Mouse (Mus musculus): ENCODE measurements around the gene Shroom3. TPM values are rescaled to one million over a fixed set of nuclear protein-coding genes. Genes with fewer than 3 reads are reported as not detected.

Shroom3 gene
- polyA plus RNA-seq, 1 experiment from 2014 or later: 3.8 TPM

GRCm38 (mm10) chr5:92861416-92862112, 178.3 kb downstream of the Shroom3 start:
- H3K4me1 ChIP-seq (ENCODE audit: control insufficient read depth, insufficient read depth, low read length): no peaks in the 10 kb centered on the region

GRCm38 (mm10) chr5:92865090-92865489, 181.9 kb downstream of the Shroom3 start:
- 59% methylated on average over 4 of the region's 4 CpGs for WGBS
- Histone ChIP-seq H3K27ac (replicated peaks; ENCODE audit: low read depth, low read length) (no peak overlapping the region), H3K9ac (ENCODE audit: low read length) (no peak overlapping the region), H3K27me3 (ENCODE audit: control insufficient read depth, insufficient read depth, low read length) (no peaks in the 10 kb centered on the region), H3K4me1 (ENCODE audit: control insufficient read depth, insufficient read depth, low read length) (no peaks in the 10 kb centered on the region), H3K9me3 (ENCODE audit: control insufficient read depth, low read length) (no peaks in the 10 kb centered on the region), H3K36me3 (ENCODE audit: control insufficient read depth, insufficient read depth, low read length) (no peaks in the 10 kb centered on the region), H3K4me2 (ENCODE audit: low read depth, severe bottlenecking) (no peak overlapping the region), H3K4me3 (ENCODE audit: low read depth, low read length) (no peak overlapping the region)
- DNase-seq (ENCODE audit: low spot score) (no peak), ATAC-seq (ENCODE audit: insufficient number of reproducible peaks, low FRiP score, low TSS enrichment, low read depth) (no peak)

More at GRCm38 (mm10) chr5:92861416-92862112, 178.3 kb downstream of the Shroom3 start:
- no peak overlapping the region for H3K4me2 ChIP-seq (ENCODE audit: low read depth, severe bottlenecking)
- H3K9ac ChIP-seq (ENCODE audit: low read length): no peak overlapping the region
- no peaks in the 10 kb centered on the region for H3K9me3 ChIP-seq (ENCODE audit: control insufficient read depth, low read length)
- no peaks in the 10 kb centered on the region for H3K36me3 ChIP-seq (ENCODE audit: control insufficient read depth, insufficient read depth, low read length)
- no peaks in the 10 kb centered on the region for H3K27me3 ChIP-seq (ENCODE audit: control insufficient read depth, insufficient read depth, low read length)
- DNase-seq (ENCODE audit: low spot score) (no peak), ATAC-seq (ENCODE audit: insufficient number of reproducible peaks, low FRiP score, low TSS enrichment, low read depth) (no peak)
- H3K4me3 ChIP-seq (ENCODE audit: low read depth, low read length): no peak overlapping the region
- no peak overlapping the region for H3K27ac ChIP-seq (replicated peaks; ENCODE audit: low read depth, low read length)
- WGBS: 76% methylated on average over 10 of the region's 10 CpGs

- Histone ChIP-seq H3K27me3 (ENCODE audit: control insufficient read depth, insufficient read depth, low read length) (no peaks in the 10 kb centered on the region), H3K4me1 (ENCODE audit: control insufficient read depth, insufficient read depth, low read length) (no peaks in the 10 kb centered on the region), H3K9me3 (ENCODE audit: control insufficient read depth, low read length) (no peaks in the 10 kb centered on the region), H3K9ac (ENCODE audit: low read length) (no peak overlapping the region), H3K36me3 (ENCODE audit: control insufficient read depth, insufficient read depth, low read length) (no peaks in the 10 kb centered on the region), H3K4me3 (ENCODE audit: low read depth, low read length) (no peak overlapping the region), H3K27ac (replicated peaks; ENCODE audit: low read depth, low read length) (no peak overlapping the region), H3K4me2 (ENCODE audit: low read depth, severe bottlenecking) (no peak overlapping the region)
- 49% methylated on average over 8 of the region's 8 CpGs for WGBS
- DNase-seq (ENCODE audit: low spot score): no peak
- ATAC-seq (ENCODE audit: insufficient number of reproducible peaks, low FRiP score, low TSS enrichment, low read depth): no peak
These were observed 183.3 kb downstream of the Shroom3 start for GRCm38 (mm10) chr5:92866546-92866945.

- 20% methylated on average over 4 of the region's 4 CpGs for WGBS
- Histone ChIP-seq H3K9ac (ENCODE audit: low read length) (no peak overlapping the region), H3K4me1 (ENCODE audit: control insufficient read depth, insufficient read depth, low read length) (no peaks in the 10 kb centered on the region), H3K36me3 (ENCODE audit: control insufficient read depth, insufficient read depth, low read length) (no peaks in the 10 kb centered on the region), H3K4me3 (ENCODE audit: low read depth, low read length) (no peak overlapping the region), H3K27ac (replicated peaks; ENCODE audit: low read depth, low read length) (no peak overlapping the region), H3K27me3 (ENCODE audit: control insufficient read depth, insufficient read depth, low read length) (no peaks in the 10 kb centered on the region), H3K4me2 (ENCODE audit: low read depth, severe bottlenecking) (no peak overlapping the region), H3K9me3 (ENCODE audit: control insufficient read depth, low read length) (no peaks in the 10 kb centered on the region)
- ATAC-seq (ENCODE audit: insufficient number of reproducible peaks, low FRiP score, low TSS enrichment, low read depth): no peak
- no peak for DNase-seq (ENCODE audit: low spot score)
These were observed 184.0 kb downstream of the Shroom3 start for GRCm38 (mm10) chr5:92867253-92867652.

GRCm38 (mm10) chr5:92868231-92868630, 185.0 kb downstream of the Shroom3 start:
- no peak overlapping the region for H3K4me3 ChIP-seq (ENCODE audit: low read depth, low read length)
- no peaks in the 10 kb centered on the region for H3K27me3 ChIP-seq (ENCODE audit: control insufficient read depth, insufficient read depth, low read length)
- H3K4me2 ChIP-seq (ENCODE audit: low read depth, severe bottlenecking): no peak overlapping the region
- H3K9me3 ChIP-seq (ENCODE audit: control insufficient read depth, low read length): no peaks in the 10 kb centered on the region
- no peaks in the 10 kb centered on the region for H3K36me3 ChIP-seq (ENCODE audit: control insufficient read depth, insufficient read depth, low read length)
- H3K27ac ChIP-seq (replicated peaks; ENCODE audit: low read depth, low read length): no peak overlapping the region
- no peak for DNase-seq (ENCODE audit: low spot score)
- H3K4me1 ChIP-seq (ENCODE audit: control insufficient read depth, insufficient read depth, low read length): no peaks in the 10 kb centered on the region
- H3K9ac ChIP-seq (ENCODE audit: low read length): no peak overlapping the region
- WGBS: 60% methylated on average over 2 of the region's 2 CpGs
- no peak for ATAC-seq (ENCODE audit: insufficient number of reproducible peaks, low FRiP score, low TSS enrichment, low read depth)

GRCm38 (mm10) chr5:92871048-92871447, 187.8 kb downstream of the Shroom3 start:
- no peak for ATAC-seq (ENCODE audit: insufficient number of reproducible peaks, low FRiP score, low TSS enrichment, low read depth)
- 27% methylated on average over 3 of the region's 3 CpGs for WGBS
- Histone ChIP-seq H3K9me3 (ENCODE audit: control insufficient read depth, low read length) (no peaks in the 10 kb centered on the region), H3K4me1 (ENCODE audit: control insufficient read depth, insufficient read depth, low read length) (no peaks in the 10 kb centered on the region), H3K27ac (replicated peaks; ENCODE audit: low read depth, low read length) (no peak overlapping the region), H3K9ac (ENCODE audit: low read length) (no peak overlapping the region), H3K27me3 (ENCODE audit: control insufficient read depth, insufficient read depth, low read length) (no peaks in the 10 kb centered on the region), H3K36me3 (ENCODE audit: control insufficient read depth, insufficient read depth, low read length) (no peaks in the 10 kb centered on the region), H3K4me3 (ENCODE audit: low read depth, low read length) (no peak overlapping the region), H3K4me2 (ENCODE audit: low read depth, severe bottlenecking) (no peak overlapping the region)
- DNase-seq (ENCODE audit: low spot score): no peak

- Histone ChIP-seq H3K36me3 (ENCODE audit: control insufficient read depth, insufficient read depth, low read length) (no peaks in the 10 kb centered on the region), H3K27me3 (ENCODE audit: control insufficient read depth, insufficient read depth, low read length) (no peaks in the 10 kb centered on the region), H3K9ac (ENCODE audit: low read length) (no peak overlapping the region), H3K9me3 (ENCODE audit: control insufficient read depth, low read length) (no peaks in the 10 kb centered on the region), H3K27ac (replicated peaks; ENCODE audit: low read depth, low read length) (no peak overlapping the region), H3K4me1 (ENCODE audit: control insufficient read depth, insufficient read depth, low read length) (no peaks in the 10 kb centered on the region), H3K4me3 (ENCODE audit: low read depth, low read length) (no peak overlapping the region), H3K4me2 (ENCODE audit: low read depth, severe bottlenecking) (no peak overlapping the region)
- WGBS: 73% methylated on average over 4 of the region's 4 CpGs
- ATAC-seq (ENCODE audit: insufficient number of reproducible peaks, low FRiP score, low TSS enrichment, low read depth) (no peak), DNase-seq (ENCODE audit: low spot score) (no peak)
These were observed 188.9 kb downstream of the Shroom3 start for GRCm38 (mm10) chr5:92872182-92872581.

GRCm38 (mm10) chr5:92872991-92873390, 189.8 kb downstream of the Shroom3 start:
- ATAC-seq (ENCODE audit: insufficient number of reproducible peaks, low FRiP score, low TSS enrichment, low read depth) (no peak), DNase-seq (ENCODE audit: low spot score) (no peak)
- no peak overlapping the region for H3K4me3 ChIP-seq (ENCODE audit: low read depth, low read length)
- H3K4me1 ChIP-seq (ENCODE audit: control insufficient read depth, insufficient read depth, low read length): no peaks in the 10 kb centered on the region
- no peaks in the 10 kb centered on the region for H3K9me3 ChIP-seq (ENCODE audit: control insufficient read depth, low read length)
- H3K9ac ChIP-seq (ENCODE audit: low read length): no peak overlapping the region
- WGBS: 87% methylated on average over 2 of the region's 2 CpGs
- H3K27me3 ChIP-seq (ENCODE audit: control insufficient read depth, insufficient read depth, low read length): no peaks in the 10 kb centered on the region
- H3K36me3 ChIP-seq (ENCODE audit: control insufficient read depth, insufficient read depth, low read length): no peaks in the 10 kb centered on the region
- no peak overlapping the region for H3K27ac ChIP-seq (replicated peaks; ENCODE audit: low read depth, low read length)
- no peak overlapping the region for H3K4me2 ChIP-seq (ENCODE audit: low read depth, severe bottlenecking)

- no peak for ATAC-seq (ENCODE audit: insufficient number of reproducible peaks, low FRiP score, low TSS enrichment, low read depth)
- no peaks in the 10 kb centered on the region for H3K4me1 ChIP-seq (ENCODE audit: control insufficient read depth, insufficient read depth, low read length)
- H3K36me3 ChIP-seq (ENCODE audit: control insufficient read depth, insufficient read depth, low read length): no peaks in the 10 kb centered on the region
- no peak for DNase-seq (ENCODE audit: low spot score)
- H3K9me3 ChIP-seq (ENCODE audit: control insufficient read depth, low read length): no peaks in the 10 kb centered on the region
- H3K9ac ChIP-seq (ENCODE audit: low read length): no peak overlapping the region
- no peaks in the 10 kb centered on the region for H3K27me3 ChIP-seq (ENCODE audit: control insufficient read depth, insufficient read depth, low read length)
- H3K4me3 ChIP-seq (ENCODE audit: low read depth, low read length): no peak overlapping the region
- H3K27ac ChIP-seq (replicated peaks; ENCODE audit: low read depth, low read length): no peak overlapping the region
- no peak overlapping the region for H3K4me2 ChIP-seq (ENCODE audit: low read depth, severe bottlenecking)
These were observed 190.3 kb downstream of the Shroom3 start for GRCm38 (mm10) chr5:92873518-92873917.
